Mouse (Mus musculus): ENCODE measurements around the gene Tmem270. TPM values are rescaled to one million over a fixed set of nuclear protein-coding genes. Genes with fewer than 3 reads are reported as not detected.

The Tmem270 gene
- total and polyA plus RNA-seq, 3 experiments = not detected

- no peak overlapping the region for H3K9ac ChIP-seq (ENCODE audit: low read depth, low read length)
- no peak overlapping the region for H3K4me3 ChIP-seq
- no peaks in the 10 kb centered on the region for H3K27me3 ChIP-seq (ENCODE audit: control insufficient read depth, insufficient read depth, low read length)
- no peaks in the 10 kb centered on the region for H3K36me3 ChIP-seq (ENCODE audit: control insufficient read depth, insufficient read depth, low read length)
- 66% methylated on average over 6 of the region's 6 CpGs for WGBS
- no peaks in the 10 kb centered on the region for H3K79me2 ChIP-seq (replicated peaks; ENCODE audit: control insufficient read depth, insufficient read depth, low read length)
- intact Hi-C loops (cut with DNase I) = no loop called here
- TF ChIP-seq CTCF (IDR thresholded peaks at IDR 0.05) (no peak), EP300 (IDR thresholded peaks at IDR 0.05; ENCODE audit: insufficient read depth, low read depth, low read length) (no peak), POLR2A (IDR thresholded peaks at IDR 0.05; ENCODE audit: insufficient read depth, low read depth, low read length) (no peak)
- no peaks in the 10 kb centered on the region for H3K4me1 ChIP-seq (ENCODE audit: control insufficient read depth, insufficient read depth, low read length)
- no peak for DNase-seq
- H3K27ac ChIP-seq = no peak overlapping the region
These were observed 13.7 kb upstream of the Tmem270 start for GRCm38 (mm10) chr5:134920106-134920687.

DNA sequence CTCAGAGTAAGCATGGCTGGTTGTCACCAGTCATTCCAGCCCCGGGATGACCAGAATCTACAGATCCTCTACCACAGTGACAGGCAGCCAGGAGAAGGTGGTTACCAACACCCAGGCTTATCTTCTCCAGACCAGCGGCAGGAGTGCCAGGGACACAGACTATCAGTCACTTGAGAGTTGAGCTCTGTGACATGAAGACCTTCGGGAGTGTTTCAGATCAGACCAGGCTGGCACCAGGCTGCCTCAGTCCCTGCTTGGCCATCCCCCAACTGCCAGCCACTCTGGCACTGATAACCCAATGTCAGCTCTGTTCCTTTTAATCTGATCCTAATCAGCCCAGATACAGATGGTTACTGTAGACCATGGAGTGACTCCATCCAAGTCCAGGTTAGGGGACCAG is 12.6 kb upstream of the Tmem270 start:
- no peak for TF ChIP-seq CTCF (IDR thresholded peaks at IDR 0.05)
- TF ChIP-seq POLR2A (IDR thresholded peaks at IDR 0.05; ENCODE audit: insufficient read depth, low read depth, low read length) = no peak
- TF ChIP-seq EP300 (IDR thresholded peaks at IDR 0.05; ENCODE audit: insufficient read depth, low read depth, low read length) = 0 out of 2 replicates have a peak, but pooled peaks have one; percentile 11
- Histone ChIP-seq H3K27ac (no peak overlapping the region), H3K36me3 (ENCODE audit: control insufficient read depth, insufficient read depth, low read length) (no peaks in the 10 kb centered on the region), H3K27me3 (ENCODE audit: control insufficient read depth, insufficient read depth, low read length) (no peaks in the 10 kb centered on the region), H3K4me1 (ENCODE audit: control insufficient read depth, insufficient read depth, low read length) (no peaks in the 10 kb centered on the region), H3K9ac (ENCODE audit: low read depth, low read length) (no peak overlapping the region), H3K79me2 (replicated peaks; ENCODE audit: control insufficient read depth, insufficient read depth, low read length) (no peaks in the 10 kb centered on the region), H3K4me3 (no peak overlapping the region)
- intact Hi-C loops (cut with DNase I) = no loop called here
- peak in 1 of 2 experiments; percentile 27 for DNase-seq
- WGBS = 55% methylated on average over 3 of the region's 3 CpGs

- Histone ChIP-seq H3K79me2 (replicated peaks; ENCODE audit: control insufficient read depth, insufficient read depth, low read length) (no peaks in the 10 kb centered on the region), H3K4me1 (ENCODE audit: control insufficient read depth, insufficient read depth, low read length) (no peaks in the 10 kb centered on the region), H3K27ac (no peak overlapping the region), H3K36me3 (ENCODE audit: control insufficient read depth, insufficient read depth, low read length) (no peaks in the 10 kb centered on the region), H3K9ac (ENCODE audit: low read depth, low read length) (no peak overlapping the region), H3K4me3 (no peak overlapping the region), H3K27me3 (ENCODE audit: control insufficient read depth, insufficient read depth, low read length) (no peaks in the 10 kb centered on the region)
- intact Hi-C loops (cut with DNase I) = no loop called here
- 51% methylated on average over 16 of the region's 16 CpGs for WGBS
- DNase-seq = peak in 1 of 2 experiments; percentile 56
- TF ChIP-seq CTCF (IDR thresholded peaks at IDR 0.05) = peak; percentile 79
- no peak for TF ChIP-seq EP300 (IDR thresholded peaks at IDR 0.05; ENCODE audit: insufficient read depth, low read depth, low read length)
These were observed 11.7 kb upstream of the Tmem270 start for GRCm38 (mm10) chr5:134918071-134918832.

DNA sequence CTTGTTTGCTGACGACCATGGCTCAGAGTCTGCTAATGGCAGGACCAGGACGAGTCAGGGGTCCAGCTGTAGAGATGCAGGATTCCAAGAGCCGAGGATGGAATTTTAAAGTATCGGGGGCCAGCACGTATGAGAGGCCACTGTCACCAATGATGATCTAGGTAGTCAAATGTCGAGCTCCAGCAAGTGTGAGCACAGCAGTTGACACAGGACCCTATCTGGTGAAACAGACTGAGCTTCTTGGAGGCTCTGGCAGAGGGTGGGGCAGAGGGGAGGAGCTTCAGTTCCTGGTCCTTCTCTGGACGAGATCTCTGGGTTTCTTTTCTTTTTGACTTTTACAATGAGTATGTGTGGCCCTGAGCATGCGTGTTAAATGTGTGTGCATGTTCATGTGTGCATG is 8.8 kb upstream of the Tmem270 start, which contains the start of gene Cldn13:
Cldn13 (minus strand) TSS at position 216 of the 400 bp plus-strand sequence.
- intact Hi-C loops (cut with DNase I) = no loop called here
- H3K9ac ChIP-seq (ENCODE audit: low read depth, low read length) = no peak within 1 kb of the TSS
- H3K79me2 ChIP-seq (replicated peaks; ENCODE audit: control insufficient read depth, insufficient read depth, low read length) = no peaks in the 10 kb centered on the region
- H3K4me3 ChIP-seq = no peak within 1 kb of the TSS
- H3K4me1 ChIP-seq (ENCODE audit: control insufficient read depth, insufficient read depth, low read length) = no peaks in the 10 kb centered on the region
- H3K36me3 ChIP-seq (ENCODE audit: control insufficient read depth, insufficient read depth, low read length) = no peaks in the 10 kb centered on the region
- H3K27ac ChIP-seq = no peak within 1 kb of the TSS
- no peak for DNase-seq
- TF ChIP-seq CTCF (IDR thresholded peaks at IDR 0.05) = no peak
- TF ChIP-seq POLR2A (IDR thresholded peaks at IDR 0.05; ENCODE audit: insufficient read depth, low read depth, low read length) = no peak
- TF ChIP-seq EP300 (IDR thresholded peaks at IDR 0.05; ENCODE audit: insufficient read depth, low read depth, low read length) = no peak
- H3K27me3 ChIP-seq (ENCODE audit: control insufficient read depth, insufficient read depth, low read length) = no peaks in the 10 kb centered on the region
- 75% methylated on average over 8 of the region's 8 CpGs for WGBS

GRCm38 (mm10) chr5:134914510-134914909 is 8.0 kb upstream of the Tmem270 start:
- no peak for TF ChIP-seq POLR2A (IDR thresholded peaks at IDR 0.05; ENCODE audit: insufficient read depth, low read depth, low read length)
- no peak for TF ChIP-seq CTCF (IDR thresholded peaks at IDR 0.05)
- no peak for TF ChIP-seq EP300 (IDR thresholded peaks at IDR 0.05; ENCODE audit: insufficient read depth, low read depth, low read length)
- no peaks in the 10 kb centered on the region for H3K4me1 ChIP-seq (ENCODE audit: control insufficient read depth, insufficient read depth, low read length)
- no peak for DNase-seq
- no peak overlapping the region for H3K27ac ChIP-seq
- intact Hi-C loops (cut with DNase I) = loop anchor here (5.0 kb wide), 1 partner anchor 368 kb away; no protein-coding TSS in a partner anchor
- H3K4me3 ChIP-seq = no peak overlapping the region
- no peaks in the 10 kb centered on the region for H3K27me3 ChIP-seq (ENCODE audit: control insufficient read depth, insufficient read depth, low read length)
- H3K9ac ChIP-seq (ENCODE audit: low read depth, low read length) = no peak overlapping the region
- no peaks in the 10 kb centered on the region for H3K36me3 ChIP-seq (ENCODE audit: control insufficient read depth, insufficient read depth, low read length)
- no peaks in the 10 kb centered on the region for H3K79me2 ChIP-seq (replicated peaks; ENCODE audit: control insufficient read depth, insufficient read depth, low read length)
- WGBS = 78% methylated on average over 8 of the region's 8 CpGs

DNA sequence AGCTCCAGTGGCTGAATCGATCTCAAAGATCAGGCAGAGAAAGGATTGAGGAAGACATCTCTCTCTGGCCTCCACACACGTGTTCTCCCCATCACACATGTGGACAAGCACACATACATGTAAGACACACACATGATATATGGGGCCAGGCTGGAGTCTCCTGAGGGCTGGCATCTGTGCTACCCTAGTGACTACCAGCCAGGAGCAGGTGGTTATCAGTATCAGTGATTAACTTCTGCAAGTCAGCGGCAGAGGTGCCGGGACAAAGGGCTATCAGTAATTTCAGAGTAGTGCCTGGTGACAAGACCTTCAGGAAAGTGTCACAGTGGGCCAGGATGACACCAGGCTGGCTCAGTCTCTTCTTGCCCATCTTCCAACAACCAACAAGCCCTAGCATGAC is 7.2 kb upstream of the Tmem270 start:
- Histone ChIP-seq H3K27me3 (ENCODE audit: control insufficient read depth, insufficient read depth, low read length) (no peaks in the 10 kb centered on the region), H3K79me2 (replicated peaks; ENCODE audit: control insufficient read depth, insufficient read depth, low read length) (no peaks in the 10 kb centered on the region), H3K4me1 (ENCODE audit: control insufficient read depth, insufficient read depth, low read length) (no peaks in the 10 kb centered on the region), H3K27ac (no peak overlapping the region), H3K36me3 (ENCODE audit: control insufficient read depth, insufficient read depth, low read length) (no peaks in the 10 kb centered on the region), H3K4me3 (no peak overlapping the region), H3K9ac (ENCODE audit: low read depth, low read length) (no peak overlapping the region)
- no peak for TF ChIP-seq CTCF (IDR thresholded peaks at IDR 0.05)
- TF ChIP-seq EP300 (IDR thresholded peaks at IDR 0.05; ENCODE audit: insufficient read depth, low read depth, low read length) = no peak
- no peak for TF ChIP-seq POLR2A (IDR thresholded peaks at IDR 0.05; ENCODE audit: insufficient read depth, low read depth, low read length)
- WGBS = 64% methylated on average over 4 of the region's 4 CpGs
- intact Hi-C loops (cut with DNase I) = loop anchor here (5.0 kb wide), 1 partner anchor 369 kb away; no protein-coding TSS in a partner anchor
- DNase-seq = no peak

All from heart, adult 2 months (tissue).